ENCODE assay signal across 13 mouse cellular contexts in the genomic region with DNA sequence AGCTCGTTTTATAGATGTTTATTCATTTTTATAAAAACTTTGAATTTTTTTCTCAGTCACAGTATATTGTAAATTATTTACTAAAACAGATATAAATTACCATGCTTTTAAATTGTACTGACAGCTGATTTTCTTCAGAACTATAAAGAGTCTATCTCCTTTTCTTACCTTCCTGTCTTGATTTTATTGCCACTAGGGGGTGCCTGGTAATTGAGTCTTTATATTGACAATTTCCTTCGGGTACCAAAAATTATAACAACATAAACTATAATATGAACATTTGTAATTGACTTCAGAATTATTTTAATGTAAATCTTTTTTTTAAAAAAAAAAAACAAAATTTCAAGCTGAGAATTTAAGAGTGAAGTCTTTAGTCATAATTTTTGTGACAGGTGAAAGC.
DNase-seq lines count a peak whose midpoint lies in the region; ATAC-seq and TF ChIP-seq lines count a peak whose summit lies in the region.
"Had no signal": no experiment of that assay in that cellular context is flagged by ENCODE, and none has a peak within 500 bp of the region (broad histone marks: within the 10 kb centered on the region; RNA-seq: fewer than 3 reads in every experiment).

No protein-coding gene starts in this region.

- no peak overlapping the region for H3K4me3 ChIP-seq in heart, adult 2 months
- no peak overlapping the region for H3K4me3 ChIP-seq in heart, embryonic 12.5 days
- no peak overlapping the region for H3K4me3 ChIP-seq in lung, embryonic 14.5 days (ENCODE audit: low read depth, low read length)

- no peak overlapping the region for H3K4me2 ChIP-seq in heart, embryonic 12.5 days
- H3K4me2 ChIP-seq in lung, embryonic 14.5 days, result no peak overlapping the region

- no peaks in the 10 kb centered on the region for H3K79me2 ChIP-seq in heart, adult 2 months (replicated peaks; ENCODE audit: control insufficient read depth, insufficient read depth, low read length)

- intact Hi-C loops in heart, adult 2 months (cut with DNase I), result no loop called here

- no peaks in the 10 kb centered on the region for H3K27me3 ChIP-seq in heart, adult 2 months (ENCODE audit: control insufficient read depth, insufficient read depth, low read length)
- no peaks in the 10 kb centered on the region for H3K27me3 ChIP-seq in heart, embryonic 12.5 days (replicated peaks)
- no peaks in the 10 kb centered on the region for H3K27me3 ChIP-seq in lung, embryonic 14.5 days (ENCODE audit: insufficient read depth, low read length)

- no peak for ATAC-seq in heart, embryonic 12.5 days (ENCODE audit: insufficient number of reproducible peaks, low FRiP score)
- ATAC-seq in lung, embryonic 14.5 days (ENCODE audit: insufficient read depth), result no peak

- no peak for TF ChIP-seq EP300 in heart, adult 2 months (IDR thresholded peaks at IDR 0.05; ENCODE audit: insufficient read depth, low read depth, low read length)

- H3K9ac ChIP-seq in heart, adult 2 months (ENCODE audit: low read depth, low read length), result no peak overlapping the region
- H3K9ac ChIP-seq in heart, embryonic 12.5 days, result no peak overlapping the region
- no peak overlapping the region for H3K9ac ChIP-seq in lung, embryonic 14.5 days
- H3K9ac ChIP-seq: liver, embryonic 14.5 days had no signal

- H3K27ac ChIP-seq in heart, adult 2 months, result no peak overlapping the region
- no peak overlapping the region for H3K27ac ChIP-seq in heart, embryonic 12.5 days (ENCODE audit: poor library complexity, severe bottlenecking)
- H3K27ac ChIP-seq in lung, embryonic 14.5 days (ENCODE audit: low read depth), result no peak overlapping the region
- H3K27ac ChIP-seq: liver, embryonic 14.5 days had no signal

- no peaks in the 10 kb centered on the region for H3K4me1 ChIP-seq in heart, adult 2 months (ENCODE audit: control insufficient read depth, insufficient read depth, low read length)
- no peaks in the 10 kb centered on the region for H3K4me1 ChIP-seq in heart, embryonic 12.5 days (replicated peaks)
- H3K4me1 ChIP-seq in lung, embryonic 14.5 days (ENCODE audit: insufficient read depth), result no peaks in the 10 kb centered on the region

- H3K36me3 ChIP-seq in heart, adult 2 months (ENCODE audit: control insufficient read depth, insufficient read depth, low read length), result no peaks in the 10 kb centered on the region; the same call in 1 of the 2 replicates
- no peaks in the 10 kb centered on the region for H3K36me3 ChIP-seq in heart, embryonic 12.5 days
- no peaks in the 10 kb centered on the region for H3K36me3 ChIP-seq in lung, embryonic 14.5 days (ENCODE audit: insufficient read depth)

- TF ChIP-seq CTCF in heart, adult 2 months (IDR thresholded peaks at IDR 0.05), result peak; percentile 65
- TF ChIP-seq CTCF in lung, embryonic 14.5 days (IDR thresholded peaks at IDR 0.05; ENCODE audit: low read depth), result 0 out of 2 replicates have a peak, but pooled peaks have one; percentile 26

- TF ChIP-seq POLR2A in heart, adult 2 months (IDR thresholded peaks at IDR 0.05; ENCODE audit: insufficient read depth, low read depth, low read length), result no peak

- no peak for DNase-seq in heart, adult 2 months
- DNase-seq in lung, embryonic 14.5 days, result peak; percentile 26
- no peak for DNase-seq in lung, adult 18-20 months
- peak; percentile 35 for DNase-seq in NIH3T3 (ENCODE audit: low read depth)
- peak; percentile 26 for DNase-seq in naive thymus-derived CD4-positive, alpha-beta T cell, adult 2 months (ENCODE audit: low read depth)
- DNase-seq in urinary bladder, postnatal 25 days (ENCODE audit: low spot score), result no peak
- DNase-seq in MN1 (ENCODE audit: low spot score), result no peak
- DNase-seq: cerebellum, postnatal 36 days; heart, adult 18-20 months; kidney, adult 11 months; kidney, postnatal 4 days had no signal

- 86% methylated on average over 2 of the region's 2 CpGs for WGBS in heart, adult 2 months
- WGBS in heart, embryonic 12.5 days, result 81% methylated on average over 2 of the region's 2 CpGs
- WGBS in lung, embryonic 14.5 days, result 72% methylated on average over 2 of the region's 2 CpGs

- no peaks in the 10 kb centered on the region for H3K9me3 ChIP-seq in heart, embryonic 12.5 days (replicated peaks)
- H3K9me3 ChIP-seq in lung, embryonic 14.5 days (ENCODE audit: low read depth, low read length), result no peaks in the 10 kb centered on the region

Comparison
In these comparisons a context has a peak if more than half of its experiments do, and no peak if none do; other contexts are left out.
1. DNase-seq: peak in lung, embryonic 14.5 days (single experiment), NIH3T3 (single experiment) and naive thymus-derived CD4-positive, alpha-beta T cell, adult 2 months (single experiment); none in heart, adult 2 months (0 of 2), lung, adult 18-20 months (0 of 2), urinary bladder, postnatal 25 days (single experiment) and MN1 (single experiment).